Mouse (Mus musculus) C2C12 (cell line): ENCODE results near the gene Zgpat.

Experiments
- CTCF ChIP-seq: IDR thresholded peaks from one replicate; pipeline ENCODE4 v1.5.1; 2011; ENCODE audit not compliant: control insufficient read depth, insufficient read depth, insufficient read length
- FOSL1 ChIP-seq: IDR thresholded peaks from one replicate; pipeline ENCODE4 v1.8.0; 2011; ENCODE audit warnings: mild to moderate bottlenecking, low read length; ENCODE audit not compliant: poor library complexity, insufficient read depth, severe bottlenecking
- MAX ChIP-seq: IDR thresholded peaks from one replicate; pipeline ENCODE4 v1.6.1; 2011; ENCODE audit warnings: mild to moderate bottlenecking, control low read depth
- MYOD1 ChIP-seq: IDR thresholded peaks from one replicate; pipeline ENCODE4 v1.6.1; 2011; ENCODE audit warnings: low read depth; ENCODE audit not compliant: control insufficient read depth, insufficient read length
- MYOG ChIP-seq: IDR thresholded peaks from one replicate; pipeline ENCODE4 v1.6.1; 2011; ENCODE audit not compliant: control insufficient read depth, insufficient read length; ENCODE audit errors: extremely low read depth
- USF1 ChIP-seq: IDR thresholded peaks from one replicate; pipeline ENCODE4 v1.6.1; 2011; ENCODE audit warnings: low read depth, mild to moderate bottlenecking, control low read depth, moderate library complexity

GRCm38 (mm10) chr2:181381631-181382306 lies 17.0 kb downstream of the Zgpat start:
- TF ChIP-seq MAX, result no peak
- TF ChIP-seq CTCF, result no peak
- TF ChIP-seq MYOD1, result no peak
- no peak for TF ChIP-seq USF1
- no peak for TF ChIP-seq FOSL1
- no peak for TF ChIP-seq MYOG
